Mouse (Mus musculus): ENCODE results near the gene Rasal3.

Gene Rasal3

GRCm38 (mm10) chr17:32354211-32354610 lies 49.2 kb downstream of the Rasal3 start:
- no peak for DNase-seq (ENCODE audit: low spot score in 2 of 2)

GRCm38 (mm10) chr17:32353696-32354095 lies 49.7 kb downstream of the Rasal3 start:
- DNase-seq (ENCODE audit: low spot score in 2 of 2), result peak in 1 of 2 experiments; percentile 81

- DNase-seq (ENCODE audit: low spot score in 2 of 2), result no peak
These were observed 51.7 kb downstream of the Rasal3 start for GRCm38 (mm10) chr17:32351726-32352125.

GRCm38 (mm10) chr17:32351269-32351668 lies 52.1 kb downstream of the Rasal3 start:
- DNase-seq (ENCODE audit: low spot score in 2 of 2), result no peak

GRCm38 (mm10) chr17:32350382-32350983 lies 52.9 kb downstream of the Rasal3 start, which contains the start of gene Akap8l:
Gene Akap8l, minus strand, starts transcription at chr17:32350607.
- peak; percentile 86 to 96 for DNase-seq (ENCODE audit: low spot score in 2 of 2)

GRCm38 (mm10) chr17:32349851-32350381 lies 53.5 kb downstream of the Rasal3 start:
- DNase-seq (ENCODE audit: low spot score in 2 of 2), result no peak

- peak in 1 of 2 experiments; percentile 37 for DNase-seq (ENCODE audit: low spot score in 2 of 2)
These were observed 54.2 kb downstream of the Rasal3 start for GRCm38 (mm10) chr17:32349037-32349732.

GRCm38 (mm10) chr17:32348406-32348805 lies 55.0 kb downstream of the Rasal3 start:
- DNase-seq (ENCODE audit: low spot score in 2 of 2), result no peak

GRCm38 (mm10) chr17:32341102-32341501 lies 62.3 kb downstream of the Rasal3 start:
- DNase-seq (ENCODE audit: low spot score in 2 of 2), result no peak

All from cerebellum, postnatal 4 days (tissue).